Mouse (Mus musculus) MEL (cell line): ENCODE results near the gene Tead4.

Experiments
- CHD1 ChIP-seq: IDR thresholded peaks from 2 replicates; pipeline ENCODE4 v1.6.1; 2012; ENCODE audit warnings: low read depth, mild to moderate bottlenecking, inconsistent platforms, low read length, improper control_type of control experiment
- CTCF ChIP-seq, 3 experiments: IDR thresholded peaks in 2 of 3; conservative IDR thresholded peaks in 1 of 3; 2 replicates each; pipeline ENCODE4 v1.5.1; 2011 to 2012; ENCODE audit warnings: low read length in 3 of 3, low read depth in 2 of 3, mild to moderate bottlenecking in 2 of 3, improper control_type of control experiment in 1 of 3, inconsistent platforms in 1 of 3, mixed read lengths in 1 of 3, moderate library complexity in 1 of 3; ENCODE audit not compliant: control insufficient read depth in 1 of 3, insufficient read depth in 1 of 3, poor library complexity in 1 of 3, severe bottlenecking in 1 of 3
- EP300 ChIP-seq, 2 experiments: IDR thresholded peaks; 2 replicates each; pipeline ENCODE4 v1.6.1; 2011; ENCODE audit warnings: improper control_type of control experiment in 2 of 2, low read length in 2 of 2, low read depth in 1 of 2, mild to moderate bottlenecking in 1 of 2
- GATA1 ChIP-seq: IDR thresholded peaks from 2 replicates; pipeline ENCODE4 v1.6.1; 2011; ENCODE audit warnings: low read depth, low read length, improper control_type of control experiment
- HCFC1 ChIP-seq: IDR thresholded peaks from 2 replicates; pipeline ENCODE4 v1.6.1; 2012; ENCODE audit warnings: low read depth, mild to moderate bottlenecking, inconsistent platforms, low read length, improper control_type of control experiment, moderate library complexity
- MYC ChIP-seq: IDR thresholded peaks from 2 replicates; pipeline ENCODE4 v1.6.1; 2011; ENCODE audit warnings: low read depth, mild to moderate bottlenecking, low read length, improper control_type of control experiment, moderate library complexity
- SIN3A ChIP-seq: IDR thresholded peaks from 2 replicates; pipeline ENCODE4 v1.6.1; 2012; ENCODE audit warnings: low read length, improper control_type of control experiment, inconsistent platforms
- UBTF ChIP-seq: IDR thresholded peaks from 2 replicates; pipeline ENCODE4 v1.6.1; 2012; ENCODE audit warnings: low read depth, mild to moderate bottlenecking, inconsistent platforms, low read length, improper control_type of control experiment, moderate library complexity, borderline replicate concordance; ENCODE audit not compliant: insufficient read depth

DNA sequence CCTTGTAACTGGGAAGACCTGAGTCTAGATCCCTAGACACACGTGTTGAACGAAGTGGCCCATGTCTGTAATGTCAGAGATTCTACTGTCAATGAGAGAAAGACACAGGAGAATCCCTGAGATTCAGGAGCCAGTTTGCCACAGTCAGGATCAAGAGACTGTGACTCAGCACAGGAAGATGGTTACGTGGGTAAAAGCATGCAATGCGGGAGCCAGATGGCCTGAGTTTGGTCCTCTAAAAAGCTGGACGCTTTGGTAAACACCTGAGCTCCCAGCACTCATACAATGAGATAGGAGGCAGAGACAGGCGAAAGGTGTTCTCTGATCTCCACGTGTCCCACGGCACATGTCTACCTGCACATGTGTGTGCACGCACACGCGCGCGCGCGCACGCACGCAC lies 27.9 kb downstream of the Tead4 start:
- no peak for TF ChIP-seq UBTF
- TF ChIP-seq CHD1 = no peak
- TF ChIP-seq HCFC1 = no peak
- TF ChIP-seq EP300 (IDR thresholded peaks at IDR 0.05; ENCODE audit: low read depth in 1 of 2, low read length in 2 of 2) = no peak
- no peak for TF ChIP-seq MYC
- no peak for TF ChIP-seq GATA1
- no peak for TF ChIP-seq SIN3A
- no peak for TF ChIP-seq CTCF (IDR thresholded peaks at IDR 0.05 in 2 of 3, conservative IDR thresholded peaks at IDR 0.05 in 1 of 3; ENCODE audit: control insufficient read depth in 1 of 3, insufficient read depth in 1 of 3, low read depth in 2 of 3, low read length in 3 of 3, poor library complexity in 1 of 3, severe bottlenecking in 1 of 3)
